Mouse (Mus musculus): ENCODE measurements around the gene Enpp6. TPM values are rescaled to one million over a fixed set of nuclear protein-coding genes. Genes with fewer than 3 reads are reported as not detected.
"Not testable (repeated sequence)": the region's sequence is repeated elsewhere in the genome, so short reads cannot be mapped to it uniquely, and the experiment has no call there.

The Enpp6 gene
- polyA plus RNA-seq, 1 experiment from 2014 or later, result 1.5 TPM

GRCm38 (mm10) chr8:47040215-47040614 is 53.5 kb downstream of the Enpp6 start:
- H3K27me3 ChIP-seq (ENCODE audit: control insufficient read depth, insufficient read depth, low read length); H3K4me1 ChIP-seq (ENCODE audit: control insufficient read depth, insufficient read depth, low read length); H3K9me3 ChIP-seq (ENCODE audit: control insufficient read depth, low read length); H3K36me3 ChIP-seq (ENCODE audit: control insufficient read depth, insufficient read depth, low read length); H3K4me2 ChIP-seq (replicated peaks; ENCODE audit: low read depth, low read length); H3K9ac ChIP-seq (ENCODE audit: low read depth, low read length); ATAC-seq (ENCODE audit: low FRiP score, low TSS enrichment); H3K27ac ChIP-seq (ENCODE audit: low read depth, low read length); H3K4me3 ChIP-seq (ENCODE audit: low read length): not testable (repeated sequence)
- WGBS, result 91% methylated on average over 2 of the region's 4 CpGs

DNA sequence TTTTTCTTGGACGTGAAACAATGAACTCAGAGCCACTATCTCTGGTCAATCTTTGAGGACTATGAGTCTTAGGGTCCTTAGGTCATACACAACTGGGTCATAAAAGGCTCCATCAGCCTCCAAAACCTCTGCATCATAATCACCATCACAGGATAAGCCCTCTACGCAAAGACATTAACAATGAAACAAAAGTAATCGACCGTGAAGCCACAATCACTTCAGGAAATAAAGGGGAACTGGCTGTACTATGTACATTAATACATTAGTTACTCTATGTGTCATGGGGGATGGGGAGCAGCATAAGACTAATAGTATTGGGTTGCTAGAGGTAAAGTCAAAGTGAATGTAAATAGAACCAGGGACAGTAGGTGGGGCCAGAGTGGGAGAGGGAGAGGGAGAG is 59.7 kb downstream of the Enpp6 start:
- no peaks in the 10 kb centered on the region for H3K36me3 ChIP-seq (ENCODE audit: control insufficient read depth, insufficient read depth, low read length)
- H3K27me3 ChIP-seq (ENCODE audit: control insufficient read depth, insufficient read depth, low read length), result no peaks in the 10 kb centered on the region
- no peak overlapping the region for H3K27ac ChIP-seq (ENCODE audit: low read depth, low read length)
- H3K4me2 ChIP-seq (replicated peaks; ENCODE audit: low read depth, low read length), result no peak overlapping the region
- no peak overlapping the region for H3K9ac ChIP-seq (ENCODE audit: low read depth, low read length)
- 0 out of 2 replicates have a peak, but pooled peaks cover 2% of the 10 kb centered on the region for H3K9me3 ChIP-seq (ENCODE audit: control insufficient read depth, low read length)
- no peak overlapping the region for H3K4me3 ChIP-seq (ENCODE audit: low read length)
- WGBS, result 69% methylated on average over 4 of the region's 4 CpGs
- H3K4me1 ChIP-seq (ENCODE audit: control insufficient read depth, insufficient read depth, low read length), result no peaks in the 10 kb centered on the region
- ATAC-seq (ENCODE audit: low FRiP score, low TSS enrichment), result no peak

DNA sequence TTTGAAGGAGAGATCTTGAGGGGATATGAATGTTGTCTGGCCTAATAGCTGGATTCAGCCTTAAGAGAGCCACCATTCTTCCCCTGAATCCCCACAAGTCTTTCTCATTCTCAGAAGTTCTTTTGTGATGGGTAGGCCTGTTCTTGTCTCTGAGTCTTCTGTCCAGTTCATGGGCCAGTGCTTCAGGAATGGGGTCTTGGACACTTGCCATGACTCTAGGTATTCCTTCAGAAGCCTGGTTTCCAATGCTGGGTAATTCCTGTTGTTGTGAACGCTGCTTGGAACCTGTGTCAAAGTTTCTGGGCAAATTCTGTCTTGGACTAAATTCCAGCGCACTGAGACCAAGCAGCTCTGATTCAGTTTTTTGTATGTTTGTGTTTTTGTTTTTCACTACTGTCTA is 60.5 kb downstream of the Enpp6 start:
- no peak for ATAC-seq (ENCODE audit: low FRiP score, low TSS enrichment)
- 0 out of 2 replicates have a peak, but pooled peaks cover 2% of the 10 kb centered on the region for H3K9me3 ChIP-seq (ENCODE audit: control insufficient read depth, low read length)
- H3K27me3 ChIP-seq (ENCODE audit: control insufficient read depth, insufficient read depth, low read length), result no peaks in the 10 kb centered on the region
- H3K9ac ChIP-seq (ENCODE audit: low read depth, low read length), result no peak overlapping the region
- H3K4me1 ChIP-seq (ENCODE audit: control insufficient read depth, insufficient read depth, low read length), result no peaks in the 10 kb centered on the region
- H3K36me3 ChIP-seq (ENCODE audit: control insufficient read depth, insufficient read depth, low read length), result no peaks in the 10 kb centered on the region
- no peak overlapping the region for H3K4me2 ChIP-seq (replicated peaks; ENCODE audit: low read depth, low read length)
- H3K27ac ChIP-seq (ENCODE audit: low read depth, low read length), result no peak overlapping the region
- WGBS, result 81% methylated on average over 2 of the region's 2 CpGs
- no peak overlapping the region for H3K4me3 ChIP-seq (ENCODE audit: low read length)

DNA sequence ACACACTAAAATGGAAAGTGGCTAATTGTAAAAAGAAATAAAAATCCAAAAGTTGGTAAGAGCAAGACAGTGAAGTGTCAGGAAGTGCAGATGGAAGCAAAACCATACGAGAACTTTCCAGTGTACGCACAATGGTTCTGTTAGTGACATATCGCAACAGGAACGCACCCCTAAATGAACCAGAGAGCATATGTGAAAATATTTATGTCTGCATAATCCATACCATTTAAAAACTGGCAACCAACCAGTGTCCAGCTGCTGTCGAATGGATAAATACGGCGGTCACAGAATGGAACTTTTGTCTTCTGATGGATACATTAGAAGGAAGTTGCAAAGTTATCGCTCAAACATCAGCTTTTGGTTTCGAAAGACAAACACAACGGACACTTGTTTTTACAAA is 61.9 kb downstream of the Enpp6 start:
- Histone ChIP-seq H3K4me3 (ENCODE audit: low read length) (no peak overlapping the region), H3K27ac (ENCODE audit: low read depth, low read length) (no peak overlapping the region), H3K9ac (ENCODE audit: low read depth, low read length) (no peak overlapping the region), H3K9me3 (ENCODE audit: control insufficient read depth, low read length) (0 out of 2 replicates have a peak, but pooled peaks cover 2% of the 10 kb centered on the region), H3K36me3 (ENCODE audit: control insufficient read depth, insufficient read depth, low read length) (no peaks in the 10 kb centered on the region), H3K27me3 (ENCODE audit: control insufficient read depth, insufficient read depth, low read length) (no peaks in the 10 kb centered on the region), H3K4me1 (ENCODE audit: control insufficient read depth, insufficient read depth, low read length) (no peaks in the 10 kb centered on the region), H3K4me2 (replicated peaks; ENCODE audit: low read depth, low read length) (no peak overlapping the region)
- no peak for ATAC-seq (ENCODE audit: low FRiP score, low TSS enrichment)
- WGBS, result 81% methylated on average over 10 of the region's 10 CpGs

DNA sequence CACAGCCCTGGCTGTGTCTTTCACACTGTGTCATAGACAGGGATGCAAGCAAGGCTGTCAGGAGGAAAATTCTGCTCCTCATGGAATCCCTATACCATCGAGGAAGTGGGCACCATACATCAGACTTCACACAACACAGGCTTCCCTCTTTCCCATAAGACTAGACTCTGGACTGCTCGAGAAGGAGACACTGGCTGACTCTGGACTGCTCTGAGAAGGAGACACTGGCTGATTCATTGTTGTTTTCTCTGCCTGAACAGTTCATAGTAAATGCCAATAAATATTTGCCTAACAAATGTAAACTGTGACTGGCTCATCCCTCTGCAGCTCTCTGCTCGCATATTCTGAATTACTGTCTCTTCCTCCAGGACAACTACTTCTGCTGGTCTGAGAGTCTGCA is 66.0 kb downstream of the Enpp6 start:
- Histone ChIP-seq H3K9ac (ENCODE audit: low read depth, low read length) (no peak overlapping the region), H3K36me3 (ENCODE audit: control insufficient read depth, insufficient read depth, low read length) (no peaks in the 10 kb centered on the region), H3K27ac (ENCODE audit: low read depth, low read length) (no peak overlapping the region), H3K27me3 (ENCODE audit: control insufficient read depth, insufficient read depth, low read length) (no peaks in the 10 kb centered on the region), H3K4me2 (replicated peaks; ENCODE audit: low read depth, low read length) (no peak overlapping the region), H3K4me3 (ENCODE audit: low read length) (no peak overlapping the region), H3K4me1 (ENCODE audit: control insufficient read depth, insufficient read depth, low read length) (no peaks in the 10 kb centered on the region), H3K9me3 (ENCODE audit: control insufficient read depth, low read length) (no peaks in the 10 kb centered on the region)
- 61% methylated on average over 3 of the region's 3 CpGs for WGBS
- no peak for ATAC-seq (ENCODE audit: low FRiP score, low TSS enrichment)

DNA sequence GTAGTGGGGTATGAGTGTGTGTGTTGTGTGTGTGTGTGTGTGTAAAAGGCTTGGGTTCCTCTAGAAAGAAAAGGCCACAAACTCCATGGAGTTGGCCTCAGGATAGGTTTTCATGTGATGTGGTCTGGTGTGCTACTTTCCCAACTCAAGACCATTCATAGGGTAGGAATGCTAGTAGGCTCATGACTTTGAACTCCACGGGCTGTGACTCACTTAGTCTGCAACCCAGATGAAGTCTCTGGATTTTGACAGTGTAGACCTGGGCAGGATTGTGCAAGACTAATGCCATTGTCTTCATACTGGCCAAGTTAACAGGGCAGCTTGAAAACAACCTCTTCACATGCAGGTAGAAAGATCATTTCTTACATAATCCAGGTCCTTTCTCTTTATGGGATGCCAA is 69.4 kb downstream of the Enpp6 start:
- no peaks in the 10 kb centered on the region for H3K4me1 ChIP-seq (ENCODE audit: control insufficient read depth, insufficient read depth, low read length)
- no peak overlapping the region for H3K4me3 ChIP-seq (ENCODE audit: low read length)
- no peaks in the 10 kb centered on the region for H3K9me3 ChIP-seq (ENCODE audit: control insufficient read depth, low read length)
- no peak for ATAC-seq (ENCODE audit: low FRiP score, low TSS enrichment)
- H3K27ac ChIP-seq (ENCODE audit: low read depth, low read length), result no peak overlapping the region
- H3K36me3 ChIP-seq (ENCODE audit: control insufficient read depth, insufficient read depth, low read length), result no peaks in the 10 kb centered on the region
- WGBS, result 91% methylated on average over 1 of the region's 1 CpGs
- no peak overlapping the region for H3K9ac ChIP-seq (ENCODE audit: low read depth, low read length)
- H3K4me2 ChIP-seq (replicated peaks; ENCODE audit: low read depth, low read length), result no peak overlapping the region
- H3K27me3 ChIP-seq (ENCODE audit: control insufficient read depth, insufficient read depth, low read length), result no peaks in the 10 kb centered on the region

GRCm38 (mm10) chr8:47058526-47058925 is 71.8 kb downstream of the Enpp6 start:
- Histone ChIP-seq H3K4me3 (ENCODE audit: low read length) (no peak overlapping the region), H3K36me3 (ENCODE audit: control insufficient read depth, insufficient read depth, low read length) (no peaks in the 10 kb centered on the region), H3K27me3 (ENCODE audit: control insufficient read depth, insufficient read depth, low read length) (no peaks in the 10 kb centered on the region), H3K27ac (ENCODE audit: low read depth, low read length) (no peak overlapping the region), H3K9ac (ENCODE audit: low read depth, low read length) (no peak overlapping the region), H3K9me3 (ENCODE audit: control insufficient read depth, low read length) (no peaks in the 10 kb centered on the region), H3K4me1 (ENCODE audit: control insufficient read depth, insufficient read depth, low read length) (no peaks in the 10 kb centered on the region), H3K4me2 (replicated peaks; ENCODE audit: low read depth, low read length) (no peak overlapping the region)
- WGBS, result 86% methylated on average over 4 of the region's 4 CpGs
- ATAC-seq (ENCODE audit: low FRiP score, low TSS enrichment), result no peak

DNA sequence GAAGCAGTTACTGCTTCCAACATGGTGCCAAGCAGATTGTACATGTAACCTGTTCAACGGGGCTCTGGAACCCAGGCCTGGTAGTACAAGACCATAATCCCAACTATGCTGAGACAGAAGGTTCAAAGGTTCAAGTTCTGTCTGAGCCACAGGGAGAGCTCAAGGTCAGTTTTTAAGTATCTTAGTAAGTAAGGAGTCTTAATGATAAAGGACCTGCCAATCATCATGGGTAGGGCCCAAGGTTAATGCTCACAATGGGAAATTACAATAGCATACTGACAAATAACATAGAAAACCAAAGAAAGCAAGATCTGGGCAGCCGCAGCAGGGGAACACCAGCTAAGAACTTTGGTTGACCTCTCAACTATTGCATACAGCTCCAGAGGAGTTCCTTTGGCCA is 72.3 kb downstream of the Enpp6 start:
- Histone ChIP-seq H3K36me3 (ENCODE audit: control insufficient read depth, insufficient read depth, low read length) (no peaks in the 10 kb centered on the region), H3K4me3 (ENCODE audit: low read length) (no peak overlapping the region), H3K4me1 (ENCODE audit: control insufficient read depth, insufficient read depth, low read length) (no peaks in the 10 kb centered on the region), H3K9me3 (ENCODE audit: control insufficient read depth, low read length) (no peaks in the 10 kb centered on the region), H3K27me3 (ENCODE audit: control insufficient read depth, insufficient read depth, low read length) (no peaks in the 10 kb centered on the region), H3K4me2 (replicated peaks; ENCODE audit: low read depth, low read length) (no peak overlapping the region), H3K9ac (ENCODE audit: low read depth, low read length) (no peak overlapping the region), H3K27ac (ENCODE audit: low read depth, low read length) (no peak overlapping the region)
- 98% methylated on average over 2 of the region's 2 CpGs for WGBS
- ATAC-seq (ENCODE audit: low FRiP score, low TSS enrichment), result no peak

DNA sequence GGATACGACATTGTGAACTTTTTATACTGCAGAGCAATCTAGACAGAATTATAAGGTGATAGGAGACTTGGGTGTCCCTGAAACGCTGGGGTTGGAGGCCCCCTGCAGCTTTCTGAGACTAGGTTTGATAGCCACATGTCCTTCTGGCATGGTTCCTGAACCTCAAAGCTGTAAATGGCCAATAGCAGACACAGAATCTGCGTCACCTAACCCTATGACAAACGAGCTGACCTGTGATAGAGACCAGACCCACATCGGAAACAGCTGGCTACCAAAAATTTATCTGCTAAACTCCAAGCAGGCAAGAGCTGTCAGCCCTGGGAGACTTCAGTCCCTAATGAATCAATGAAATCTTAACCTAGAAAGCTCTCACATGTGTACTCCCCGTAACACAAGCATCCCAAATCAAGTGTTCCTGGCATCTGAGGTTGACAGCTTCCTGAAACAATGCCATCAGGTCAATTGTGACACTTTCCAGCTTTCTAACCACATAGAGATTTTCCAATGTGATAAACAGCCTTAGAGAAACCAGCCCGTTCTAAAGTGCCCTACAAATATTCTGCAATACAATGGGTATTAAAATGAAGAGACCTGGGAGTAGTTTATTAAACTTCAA is 74.5 kb downstream of the Enpp6 start:
- ATAC-seq (ENCODE audit: low FRiP score, low TSS enrichment), result no peak
- Histone ChIP-seq H3K4me3 (ENCODE audit: low read length) (no peak overlapping the region), H3K9ac (ENCODE audit: low read depth, low read length) (no peak overlapping the region), H3K4me2 (replicated peaks; ENCODE audit: low read depth, low read length) (no peak overlapping the region), H3K36me3 (ENCODE audit: control insufficient read depth, insufficient read depth, low read length) (no peaks in the 10 kb centered on the region), H3K9me3 (ENCODE audit: control insufficient read depth, low read length) (no peaks in the 10 kb centered on the region), H3K27me3 (ENCODE audit: control insufficient read depth, insufficient read depth, low read length) (no peaks in the 10 kb centered on the region), H3K4me1 (ENCODE audit: control insufficient read depth, insufficient read depth, low read length) (no peaks in the 10 kb centered on the region), H3K27ac (ENCODE audit: low read depth, low read length) (no peak overlapping the region)
- 49% methylated on average over 7 of the region's 7 CpGs for WGBS

Data from kidney, embryonic 14.5 days (tissue).